Mouse (Mus musculus) CD4-positive, CD25-positive, alpha-beta regulatory T cell (primary cell): ENCODE measurements around the gene Ppme1. TPM values are rescaled to one million over a fixed set of nuclear protein-coding genes. Genes with fewer than 3 reads are reported as not detected.

Experiments used
- polyA plus RNA-seq: library from polyadenylated mRNA; unstranded; fragments of 100-300 nt; shearing (Covaris generic); gene quantifications from one replicate; pipeline ENCODE4 v1.2.1, GENCODE M21; 2017

The Ppme1 gene
- polyA plus RNA-seq, result 30.0 TPM

DNA sequence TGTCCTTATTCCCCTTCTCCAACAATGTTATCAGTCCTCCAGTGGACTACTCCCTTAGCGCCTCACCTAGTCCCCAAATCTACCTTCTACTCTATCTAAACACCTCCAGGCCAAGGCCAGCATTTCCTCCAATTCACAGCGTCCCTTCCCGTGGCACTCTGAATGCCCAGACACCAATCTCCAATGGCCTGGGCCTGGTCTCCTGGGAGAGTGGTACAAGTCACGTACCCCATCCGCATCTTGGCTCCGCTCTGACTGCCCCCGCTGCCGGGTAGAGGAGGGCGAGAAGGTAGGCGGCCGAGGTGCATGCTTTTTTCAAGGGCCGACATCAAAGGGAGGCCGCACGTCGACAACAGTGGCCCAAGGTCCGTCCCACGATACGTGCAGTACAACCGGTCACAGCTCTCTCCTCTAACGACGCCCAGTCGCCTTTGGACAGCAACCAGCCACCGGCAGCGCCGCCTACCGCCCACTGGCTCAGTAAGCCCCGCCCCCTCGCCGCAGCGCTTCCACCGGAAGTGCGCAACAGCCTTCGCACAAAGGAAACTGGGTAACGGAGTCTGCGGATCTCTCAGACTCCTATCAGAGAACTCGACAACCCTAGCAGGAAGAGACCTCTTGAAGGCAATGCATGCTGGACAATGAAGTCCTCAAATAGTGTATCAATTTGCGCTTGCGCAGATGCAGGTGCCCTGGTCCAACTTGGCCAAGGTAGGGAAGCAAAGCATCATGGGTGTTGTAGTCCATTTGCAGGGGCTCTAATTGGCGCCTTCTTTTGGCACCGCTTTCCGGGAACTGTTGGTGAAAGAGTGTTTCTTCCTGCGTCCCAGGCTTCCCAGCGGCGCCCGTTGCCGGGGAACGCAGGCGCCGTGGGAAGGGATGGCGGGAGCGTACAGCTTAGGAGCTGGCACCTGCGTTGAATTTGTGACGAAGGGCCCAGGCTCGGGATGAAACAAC lies at the start of gene Ppme1, which contains the start of gene C2cd3:
Gene Ppme1, minus strand, starts transcription at position 813 of the 957 bp plus-strand sequence.
Gene C2cd3, plus strand, starts transcription at position 739 of the 957 bp plus-strand sequence.

GRCm38 (mm10) chr7:100285383-100285782 lies 86.7 kb downstream of the Ppme1 start, which contains the start of gene P4ha3:
Gene P4ha3 (plus strand): TSS chr7:100285520.

Other genes with a start within 250 kb of the Ppme1 start
- 3.8 TPM for gene Lipt2, start 213.0 kb downstream of the Ppme1 start, polyA plus RNA-seq
- gene Kcne3, start 195.8 kb downstream of the Ppme1 start, polyA plus RNA-seq, result not detected
- 4.2 TPM for gene Pgm2l1, start 144.9 kb downstream of the Ppme1 start, polyA plus RNA-seq
- gene P4ha3, start 86.8 kb downstream of the Ppme1 start, polyA plus RNA-seq, result not detected
- 52.9 TPM for gene C2cd3, start 74 bp downstream of the Ppme1 start, polyA plus RNA-seq
- gene Ucp3, start 100.7 kb upstream of the Ppme1 start, polyA plus RNA-seq, result 0.12 TPM
- 1,755 TPM for gene Ucp2, start 121.0 kb upstream of the Ppme1 start, polyA plus RNA-seq
- gene Dnajb13, start 142.7 kb upstream of the Ppme1 start, polyA plus RNA-seq, result 16.0 TPM
- 19.7 TPM for gene Coa4, start 164.8 kb upstream of the Ppme1 start, polyA plus RNA-seq
- gene Rab6a, start 235.1 kb upstream of the Ppme1 start, polyA plus RNA-seq, result 55.7 TPM
- 56.4 TPM for gene Mrpl48, start 236.0 kb upstream of the Ppme1 start, polyA plus RNA-seq